Mouse (Mus musculus) adrenal gland, adult (tissue): ENCODE data around the gene Cd86.

Experiments
- DNase-seq, 2 experiments: peaks; one replicate each; pipeline ENCODE4 v3.0.0; 2022 to 2023; ENCODE audit warnings: low spot score in 1 of 2; ENCODE audit not compliant: inconsistent age in 2 of 2

Gene Cd86

DNA sequence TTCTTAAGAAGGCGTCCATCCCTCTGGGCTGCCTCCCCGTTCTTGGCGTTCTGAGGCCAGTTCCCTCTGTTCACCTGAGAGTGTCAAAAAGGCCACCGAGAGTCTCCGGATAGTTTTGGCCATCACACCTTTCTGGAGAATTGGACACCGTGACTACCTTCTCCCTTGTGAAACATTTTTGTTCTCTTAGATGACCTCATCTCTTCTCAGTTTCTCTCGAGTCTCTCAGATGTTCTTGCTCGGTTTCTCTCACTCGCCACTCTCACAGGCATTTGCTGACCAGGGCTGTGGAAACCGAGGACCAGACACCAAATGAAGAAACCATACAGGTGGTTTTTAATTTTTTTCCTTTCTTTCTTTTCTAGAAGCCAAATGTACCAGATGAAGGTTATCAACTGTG, 4.6 kb downstream of the Cd86 start:
- no peak for DNase-seq

DNA sequence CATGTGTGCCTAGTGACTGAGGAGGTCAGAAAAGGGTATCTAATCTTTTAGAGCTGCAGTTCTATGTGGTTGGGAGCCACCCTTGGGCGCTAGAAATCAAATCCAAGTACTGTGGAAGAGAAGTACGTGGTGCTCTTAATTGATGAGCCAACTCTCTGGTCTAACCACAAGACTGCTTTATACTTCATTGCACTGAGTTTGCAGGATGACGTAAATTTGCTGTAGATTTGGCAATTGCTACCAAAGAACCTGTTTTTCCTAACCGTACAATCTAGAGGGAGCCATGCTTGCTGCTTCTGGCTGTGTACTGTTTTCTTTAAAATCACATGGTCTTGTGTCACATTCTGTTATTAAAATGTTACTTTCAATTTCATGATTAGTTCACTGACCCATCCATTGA, 10.0 kb downstream of the Cd86 start:
- no peak for DNase-seq

DNA sequence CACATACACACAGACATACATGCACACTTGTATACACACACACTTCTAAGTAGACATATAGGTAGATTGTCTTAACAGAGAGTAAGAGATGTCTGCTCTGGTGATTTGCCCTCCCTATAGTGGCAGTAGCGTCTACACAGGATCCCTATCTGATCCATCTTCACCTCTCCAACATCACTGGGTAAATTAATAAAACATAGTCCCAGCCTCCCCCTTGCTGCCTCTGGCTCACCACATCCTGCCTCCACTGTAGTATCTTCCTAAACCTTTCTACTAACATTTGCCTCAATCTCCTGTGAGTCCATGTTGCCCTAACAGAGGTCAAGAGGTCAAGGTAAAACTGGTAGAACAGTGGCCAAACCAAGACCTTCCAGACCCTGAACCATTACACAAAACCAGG, 10.7 kb downstream of the Cd86 start:
- no peak for DNase-seq

DNA sequence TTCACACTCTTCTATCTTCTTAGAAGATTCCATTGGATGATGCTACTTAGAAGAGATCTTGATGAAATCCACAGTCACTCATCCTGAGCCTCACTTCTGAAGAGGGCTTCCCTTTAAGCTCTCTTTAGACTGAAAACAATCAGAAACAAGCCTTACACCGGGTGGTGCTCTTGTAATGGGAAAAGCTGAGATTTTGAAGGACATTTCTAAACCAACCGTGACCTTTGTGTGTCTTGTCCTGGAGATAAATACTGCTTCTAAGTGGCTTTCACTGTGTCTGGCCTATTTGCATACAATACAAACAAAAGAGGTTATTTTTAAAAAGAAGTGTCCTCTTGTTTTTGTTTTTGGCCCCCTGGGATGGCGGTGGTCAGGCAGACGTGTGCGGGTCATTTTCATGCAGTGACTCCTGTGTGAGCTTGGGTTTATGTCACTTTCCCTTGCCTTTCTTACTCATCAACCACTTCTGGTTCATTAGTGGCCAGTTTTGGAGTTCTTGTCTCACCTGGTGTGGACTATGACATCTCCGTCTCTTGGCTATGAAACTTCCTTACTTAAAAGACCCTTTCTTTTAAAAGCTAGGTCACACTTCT, 14.6 kb downstream of the Cd86 start:
- no peak for DNase-seq

DNA sequence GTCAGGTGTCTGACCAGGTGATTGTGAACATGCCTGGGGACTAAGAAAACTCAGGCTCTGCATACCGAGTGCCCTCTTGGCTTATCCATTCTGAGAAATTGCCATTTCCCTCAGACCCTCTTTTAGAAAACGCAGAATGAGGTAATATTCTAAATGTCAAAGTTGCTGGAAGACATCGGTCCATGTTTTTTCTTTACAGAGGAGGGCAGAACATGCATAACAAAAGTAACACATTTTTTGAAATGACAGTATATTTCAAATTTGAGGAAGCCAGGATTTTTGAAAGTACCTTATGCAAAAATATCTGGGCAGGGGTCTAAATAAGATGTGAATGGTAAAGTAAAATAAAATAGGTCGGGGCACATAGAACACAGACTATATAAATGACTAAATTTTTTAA, 15.4 kb downstream of the Cd86 start:
- DNase-seq: no peak

DNA sequence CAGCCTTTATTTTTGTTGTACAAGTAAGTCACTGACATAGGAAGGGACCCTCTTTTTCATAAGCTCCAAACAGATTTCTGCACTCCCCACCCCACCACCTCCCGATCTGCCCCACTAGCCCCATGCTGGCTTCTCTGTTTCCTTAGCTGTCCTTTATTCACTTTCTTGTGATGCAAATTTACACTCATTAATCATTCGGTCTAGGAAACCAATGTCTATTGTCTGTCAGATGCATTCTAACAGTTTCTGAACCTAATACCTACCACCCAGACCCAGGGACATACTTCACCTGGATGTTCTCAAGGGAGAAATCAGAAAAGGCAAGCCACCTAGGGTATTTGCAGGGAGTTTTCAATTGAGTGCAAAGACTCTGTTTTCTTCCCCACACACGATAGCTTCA, 16.6 kb downstream of the Cd86 start:
- DNase-seq: no peak

DNA sequence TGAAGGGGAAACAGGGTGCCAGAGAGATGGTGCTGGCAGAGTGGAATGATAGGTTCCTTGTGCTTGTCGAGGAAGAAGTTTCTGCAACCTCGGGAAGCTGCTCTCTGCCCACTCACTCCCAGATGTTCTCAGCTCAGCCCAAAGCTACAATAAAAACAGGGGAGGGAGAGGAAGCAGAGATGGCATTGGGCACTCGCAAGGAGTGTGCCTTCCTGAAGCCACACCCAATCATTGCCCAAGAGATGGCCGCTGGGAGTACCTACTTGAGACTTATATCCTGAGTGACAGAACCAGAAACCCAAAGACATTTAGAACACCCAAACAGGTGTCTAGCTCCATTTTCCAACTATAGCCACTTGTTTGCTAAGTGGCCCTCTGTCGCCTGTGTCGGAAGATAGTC, 20.8 kb downstream of the Cd86 start:
- DNase-seq: no peak

DNA sequence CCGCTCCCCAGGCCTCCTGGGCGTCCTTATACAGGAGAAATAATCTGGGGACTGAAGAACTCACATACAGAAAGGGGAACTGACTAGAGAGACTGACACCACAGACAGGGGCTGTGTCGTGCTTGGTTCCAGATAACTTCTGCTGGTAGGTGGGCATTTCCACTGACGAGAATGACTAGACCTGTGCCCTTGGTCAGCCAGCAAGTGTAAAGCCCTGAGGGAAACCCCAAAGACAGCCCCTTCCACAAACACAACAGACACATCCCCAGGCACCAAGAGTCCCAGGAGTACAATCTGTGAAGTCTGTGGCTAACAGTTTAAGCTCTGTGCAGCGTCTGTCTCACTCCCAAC, 23.2 kb downstream of the Cd86 start:
- no peak for DNase-seq

DNA sequence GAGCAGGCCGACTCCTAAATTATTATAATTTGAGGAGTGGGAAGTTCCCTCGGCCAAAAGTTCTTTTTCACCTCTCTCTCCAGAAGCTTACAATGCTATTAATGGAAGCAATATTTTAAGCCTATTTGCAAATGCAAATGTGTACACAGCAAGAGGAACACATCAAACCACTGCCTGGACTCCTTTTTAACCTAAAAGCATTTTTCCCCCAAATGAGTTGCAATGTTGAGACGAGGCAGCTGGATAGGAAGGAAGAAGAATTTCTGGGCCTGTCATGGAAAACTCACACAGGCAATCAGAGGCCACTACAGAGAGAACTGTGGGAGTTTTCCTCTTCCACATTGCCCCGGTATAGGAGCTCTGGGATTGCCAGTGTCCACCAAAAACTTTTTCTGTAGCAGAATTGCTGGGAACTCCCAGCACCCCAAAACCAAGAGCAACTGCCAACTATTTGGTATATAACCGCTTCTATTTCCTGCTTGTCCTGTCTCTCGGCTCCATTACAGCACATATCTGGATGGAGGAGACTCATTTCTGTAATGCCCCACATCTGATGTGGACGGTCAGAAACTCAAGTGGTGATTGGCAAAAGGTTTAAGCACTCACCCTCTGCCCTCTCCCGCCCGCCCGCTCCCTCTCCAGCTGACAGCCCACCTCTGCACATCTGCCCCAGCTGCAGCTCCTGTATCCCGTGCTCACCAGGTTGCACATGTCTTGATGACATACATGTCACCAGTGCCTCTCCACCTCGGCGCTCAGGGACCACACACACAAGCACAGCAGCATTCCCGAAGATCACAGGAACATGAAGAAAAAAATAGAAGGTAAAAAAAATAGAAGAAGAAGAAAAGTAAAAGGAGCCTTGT, 23.8 kb downstream of the Cd86 start:
- DNase-seq: no peak

DNA sequence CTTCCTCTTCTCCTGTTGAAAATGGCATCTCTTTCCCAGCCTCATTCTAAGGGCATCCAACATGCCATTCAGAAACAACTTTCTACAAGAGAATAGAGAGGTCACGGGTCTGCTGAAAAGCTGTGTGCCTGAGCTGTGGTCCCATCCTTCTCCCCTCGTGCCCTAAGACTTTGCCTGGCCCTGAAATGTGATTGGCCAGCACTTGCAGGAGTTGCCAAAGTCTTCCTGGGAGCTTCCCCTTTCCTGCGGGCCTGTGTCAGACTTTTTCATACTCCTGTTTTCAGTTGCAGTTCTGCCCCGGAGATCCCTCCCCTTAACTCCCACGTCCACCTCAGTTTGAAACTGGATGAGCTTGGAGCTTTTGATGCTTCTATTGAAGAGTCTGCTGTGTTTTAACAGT, 24.9 kb downstream of the Cd86 start:
- no peak for DNase-seq

DNA sequence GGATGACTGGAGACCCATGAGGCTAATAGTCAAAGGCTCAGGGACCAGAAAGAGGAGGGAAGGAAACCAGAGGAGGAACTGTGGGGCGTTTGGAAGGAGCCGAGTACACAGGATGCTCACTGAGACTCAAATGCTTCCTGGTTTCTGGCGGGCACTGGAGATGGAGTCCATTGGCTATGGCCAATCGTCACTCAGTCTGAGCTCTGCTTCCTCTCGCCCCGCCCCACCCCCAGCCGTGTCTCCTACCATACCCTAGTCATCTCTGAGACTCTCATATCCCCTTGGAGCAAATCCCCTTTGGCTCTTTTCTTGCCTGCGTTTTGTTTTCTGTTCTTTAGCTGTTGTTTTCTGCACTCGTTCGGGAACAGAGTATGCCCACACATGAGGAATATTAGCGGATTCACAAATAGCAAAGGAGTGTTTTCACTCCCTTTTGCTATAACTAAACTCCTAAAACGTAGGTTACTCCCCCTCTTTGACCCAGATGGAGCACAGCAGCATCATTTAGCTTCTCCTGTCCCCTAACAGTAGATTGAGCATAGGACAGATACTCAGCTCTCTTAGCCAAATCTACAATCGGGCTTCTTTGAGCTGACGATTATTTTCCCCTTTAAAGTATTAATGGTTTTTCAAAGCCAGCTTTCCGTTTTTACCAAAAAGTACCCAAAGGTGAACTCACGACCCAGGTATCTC, 25.9 kb downstream of the Cd86 start:
- no peak for DNase-seq

DNA sequence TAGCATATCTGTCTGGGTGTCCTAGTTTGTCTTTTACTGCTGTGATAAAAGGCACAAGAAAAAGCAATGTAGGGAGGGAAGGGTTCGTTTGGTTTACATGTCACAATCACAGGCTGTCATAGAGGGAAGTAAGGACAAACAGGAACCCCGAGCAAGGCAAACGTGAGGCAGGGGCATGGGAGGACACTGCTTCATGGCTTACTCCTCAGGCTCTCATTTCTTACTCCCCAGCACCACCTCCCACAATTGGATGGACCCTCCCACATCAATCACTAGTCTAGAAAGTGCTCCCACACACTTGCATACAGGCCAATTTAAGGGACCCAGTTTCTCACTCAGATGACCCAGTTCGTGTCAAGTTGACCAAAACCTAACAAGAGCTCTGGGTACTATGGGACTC, 29.1 kb downstream of the Cd86 start:
- no peak for DNase-seq

DNA sequence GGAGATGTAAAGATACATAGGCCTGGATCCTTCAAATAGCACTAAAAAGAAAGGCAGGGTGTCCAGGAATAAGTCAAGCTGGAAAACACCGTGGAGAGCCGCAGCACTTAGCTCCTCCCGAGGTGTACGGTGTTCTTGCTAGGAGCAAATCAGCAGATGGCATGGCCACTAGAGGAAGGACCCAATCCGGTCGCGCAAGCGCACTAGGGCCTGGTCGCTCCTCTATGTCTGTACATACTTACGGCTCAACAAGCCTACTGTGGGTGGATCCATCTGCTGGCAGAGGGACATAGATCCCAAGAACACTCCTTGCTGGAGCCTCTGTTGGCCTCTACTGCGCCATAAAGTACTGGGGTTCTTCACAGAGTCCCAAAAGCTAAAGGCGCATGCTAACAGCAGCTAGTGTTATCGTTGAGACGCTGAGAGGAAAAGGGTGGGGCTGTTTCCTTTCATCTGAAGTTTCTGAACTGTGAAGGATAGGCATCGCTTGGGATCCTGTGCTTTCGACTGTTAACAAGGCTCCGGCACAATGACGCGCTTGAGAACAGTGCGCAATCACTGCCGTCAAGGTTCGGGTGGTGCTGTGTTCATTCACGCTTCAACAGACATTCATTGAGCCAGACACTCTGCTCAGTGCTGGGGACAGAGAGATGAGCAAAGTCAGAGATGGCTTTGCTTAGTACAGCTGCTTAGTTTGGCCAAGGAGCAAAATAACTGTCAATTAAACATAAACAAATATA, 30.7 kb downstream of the Cd86 start:
- DNase-seq: no peak

DNA sequence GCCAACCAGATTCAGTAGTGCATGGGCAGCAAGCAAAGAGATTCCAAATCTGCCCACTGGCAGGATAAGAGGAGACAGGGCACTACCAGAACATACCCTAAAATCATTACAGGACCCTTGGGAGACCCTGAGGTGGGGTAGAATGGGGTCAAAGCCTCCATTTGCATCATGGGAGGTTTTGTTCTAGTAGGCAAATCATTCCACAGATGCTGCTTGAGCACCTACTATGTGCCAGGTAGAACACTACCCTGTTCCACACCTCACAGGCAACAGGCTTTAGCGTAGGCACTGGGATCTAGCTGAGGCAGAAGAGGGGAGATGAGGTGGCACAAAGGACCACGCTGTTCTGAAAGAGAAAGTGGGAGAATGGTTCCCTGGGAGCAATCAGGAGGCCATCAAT, 31.5 kb downstream of the Cd86 start:
- DNase-seq: no peak

DNA sequence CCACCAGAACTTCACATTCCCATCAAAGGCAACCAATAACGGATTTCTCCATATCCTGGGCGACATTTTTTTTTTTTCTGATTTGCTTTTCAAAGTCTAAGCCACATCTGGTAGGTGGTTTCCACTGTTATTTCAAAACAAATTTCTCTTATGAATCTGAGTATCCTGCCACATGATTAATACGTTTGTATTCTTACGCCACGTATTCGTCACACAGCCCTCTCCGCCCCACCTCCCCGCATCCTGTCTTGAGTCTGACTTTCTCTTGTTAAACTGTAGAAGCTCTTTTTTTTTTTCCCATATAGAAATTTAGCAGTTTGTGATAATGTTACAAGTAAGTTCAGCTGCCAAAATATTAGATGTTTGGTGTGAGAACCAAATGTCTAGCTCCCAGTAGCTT, 33.7 kb downstream of the Cd86 start:
- DNase-seq: no peak

DNA sequence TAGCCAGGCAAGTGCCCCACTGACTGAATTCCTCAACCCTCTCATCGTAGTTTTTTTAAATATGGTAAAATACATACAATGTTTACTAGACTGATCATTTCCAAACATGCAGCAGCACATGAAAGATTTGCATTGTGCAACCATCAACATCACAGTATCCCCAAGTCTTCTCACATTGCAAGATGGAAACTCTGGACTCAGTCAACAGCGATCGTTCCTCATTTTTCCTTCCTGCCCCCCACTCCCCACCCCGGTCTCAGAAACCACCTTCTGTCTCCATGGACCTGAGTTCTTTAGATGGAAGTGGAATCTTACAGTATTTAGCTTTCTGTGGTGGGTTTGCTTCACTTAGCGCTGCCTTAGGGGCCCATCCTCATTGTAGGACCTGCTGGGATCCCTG, 34.3 kb downstream of the Cd86 start:
- no peak for DNase-seq

DNA sequence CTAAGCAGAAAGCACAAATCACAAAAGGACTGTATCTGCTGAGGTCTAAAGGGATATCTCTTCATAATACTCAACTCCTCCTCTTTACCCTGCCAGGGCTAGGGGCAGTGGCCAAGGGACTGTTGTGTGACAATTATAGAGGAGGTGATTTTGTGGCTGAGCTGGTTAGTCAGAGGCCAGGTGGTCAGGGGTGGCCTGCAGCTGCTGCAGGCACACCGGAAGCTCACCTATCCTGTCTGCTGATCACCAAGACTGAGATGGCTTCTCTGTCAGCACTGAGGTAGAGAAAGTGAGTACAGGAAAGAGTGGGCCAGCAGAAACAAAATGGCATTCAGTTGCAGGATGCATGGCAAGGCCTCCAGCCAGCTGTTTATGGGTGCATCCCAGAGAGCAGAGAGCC, 38.1 kb downstream of the Cd86 start:
- no peak for DNase-seq

DNA sequence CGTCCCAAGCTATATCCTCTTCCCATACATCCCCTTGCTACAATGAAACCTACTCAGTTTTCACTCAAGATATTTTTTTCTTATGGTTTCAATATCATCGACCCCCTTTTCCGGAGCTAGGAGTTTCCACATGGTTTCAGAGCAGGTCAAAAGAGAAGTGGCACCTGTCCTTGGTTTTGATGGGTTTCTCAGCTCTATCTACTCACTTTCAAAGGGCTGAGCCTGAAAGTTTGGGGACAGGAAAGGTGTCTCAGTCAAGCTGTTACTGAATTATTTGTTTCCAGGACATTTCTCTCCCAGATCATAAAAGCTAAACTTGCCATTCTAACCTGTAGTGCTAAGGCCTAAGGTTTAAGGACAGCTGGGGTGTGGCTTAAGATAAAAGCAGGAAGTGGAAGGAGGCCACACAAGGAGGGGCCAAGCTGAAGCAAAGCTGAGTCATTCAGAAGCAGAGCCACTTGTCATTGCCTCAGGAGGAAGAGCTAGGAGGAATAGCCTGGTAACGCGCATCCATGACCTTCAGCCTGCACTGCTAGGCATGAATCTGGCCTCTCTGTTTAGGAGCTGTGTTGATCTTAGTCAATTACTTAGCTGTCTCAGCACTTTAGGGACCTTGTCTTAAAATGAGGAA, 39.2 kb downstream of the Cd86 start:
- peak in 1 of 2 experiments; percentile 58 for DNase-seq

DNA sequence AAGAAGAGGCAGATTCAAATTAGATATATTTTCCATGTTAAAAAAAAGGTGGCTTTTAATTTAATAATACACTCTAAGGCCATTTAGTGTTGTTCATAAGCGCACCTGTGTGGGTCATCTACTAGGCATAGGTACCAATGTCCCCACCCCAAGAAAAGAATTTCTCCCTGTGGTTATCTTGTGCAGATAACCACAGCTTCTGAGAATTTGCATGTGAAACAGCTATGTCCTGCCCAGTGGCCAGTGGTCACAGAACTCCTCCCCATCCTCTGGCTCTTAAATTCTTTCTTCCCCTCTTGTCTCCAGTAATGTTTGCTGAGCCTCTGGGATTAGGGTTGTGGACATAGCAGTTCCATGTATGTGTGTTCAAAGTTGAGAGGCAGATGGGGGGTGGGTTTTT, 40.0 kb downstream of the Cd86 start:
- no peak for DNase-seq

DNA sequence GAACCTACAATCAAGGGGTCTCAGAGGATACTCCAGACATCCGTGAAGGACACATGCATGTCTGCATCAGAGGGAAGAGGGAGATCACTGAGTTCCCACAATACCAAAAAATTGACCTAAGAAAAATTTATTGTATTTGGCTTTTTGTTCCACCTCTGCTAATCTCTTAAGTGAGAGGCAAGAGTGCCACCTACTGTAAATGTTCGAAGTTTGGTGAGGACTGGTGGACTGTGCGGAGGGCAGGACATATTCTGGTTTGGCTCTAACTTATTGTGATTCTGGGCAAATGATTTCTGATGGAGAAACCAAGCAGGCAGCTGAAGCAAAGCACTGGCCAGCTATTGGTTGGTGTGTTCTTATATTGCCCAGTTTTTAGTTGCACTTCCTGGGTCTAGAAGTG, 43.6 kb downstream of the Cd86 start:
- DNase-seq: peak in 1 of 2 experiments; percentile 44

DNA sequence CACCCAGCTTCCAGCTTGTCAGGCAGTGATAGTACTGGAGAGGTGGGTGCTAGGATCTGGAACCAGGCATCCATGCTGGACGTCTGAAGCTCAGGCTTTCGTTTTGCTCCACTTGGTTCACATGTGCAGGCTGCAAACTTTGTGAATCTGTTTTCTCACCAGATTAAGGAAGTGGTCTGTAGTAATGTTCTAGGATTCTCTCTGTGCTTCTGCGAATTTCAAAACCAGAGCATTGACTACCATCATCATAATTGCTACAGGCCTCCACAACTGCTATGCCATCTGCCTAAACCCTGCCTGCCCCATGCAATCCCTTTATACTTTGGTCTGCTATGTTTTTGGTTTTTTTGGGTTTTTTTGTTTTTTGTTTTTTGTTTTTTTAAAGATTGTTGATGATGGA, 44.8 kb downstream of the Cd86 start:
- DNase-seq: no peak
